Mouse (Mus musculus) kidney, adult 2 months (tissue): Measurements from ENCODE around the gene Rybp.

Experiments used
- CTCF ChIP-seq: fragments of 200-500 bp; conservative IDR thresholded peaks from 2 replicates; pipeline ENCODE4 v1.5.1; 2011; ENCODE audit warnings: low read depth, mild to moderate bottlenecking, control low read depth, low read length, moderate library complexity, mixed read lengths; ENCODE audit not compliant: insufficient read depth, insufficient read length
- POLR2A ChIP-seq: fragments of 200-500 bp; IDR thresholded peaks from one replicate; pipeline ENCODE4 v1.6.1; 2011; ENCODE audit warnings: low read depth, low read length, control low read depth

DNA sequence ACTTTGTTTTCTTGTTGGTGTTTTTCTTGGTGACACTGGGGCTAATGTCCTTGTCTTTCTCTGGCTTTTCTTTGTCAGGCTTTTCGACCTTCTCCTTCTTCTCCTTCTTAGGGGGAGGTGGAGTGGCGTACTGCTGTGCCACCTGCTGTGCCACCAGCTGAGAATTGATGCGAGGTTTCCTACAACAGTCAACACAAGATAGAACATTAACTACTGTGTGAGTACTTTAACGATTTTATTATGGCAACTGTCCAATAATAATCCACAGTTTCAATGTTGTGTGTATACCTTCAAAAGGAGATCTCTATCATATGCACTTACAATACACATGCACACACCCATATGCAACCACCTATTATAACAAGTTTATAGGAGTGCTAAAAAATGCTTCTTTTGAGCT lies 54.2 kb downstream of the Rybp start:
- no peak for TF ChIP-seq CTCF
- no peak for TF ChIP-seq POLR2A
